Mouse (Mus musculus) kidney, adult 2 months (tissue): ENCODE results near the gene Sptbn1.

Source experiments
- CTCF ChIP-seq: fragments of 200-500 bp; conservative IDR thresholded peaks from 2 replicates; pipeline ENCODE4 v1.5.1; 2011; ENCODE audit warnings: low read depth, mild to moderate bottlenecking, control low read depth, low read length, moderate library complexity, mixed read lengths; ENCODE audit not compliant: insufficient read depth, insufficient read length
- POLR2A ChIP-seq: fragments of 200-500 bp; IDR thresholded peaks from one replicate; pipeline ENCODE4 v1.6.1; 2011; ENCODE audit warnings: low read depth, low read length, control low read depth

DNA sequence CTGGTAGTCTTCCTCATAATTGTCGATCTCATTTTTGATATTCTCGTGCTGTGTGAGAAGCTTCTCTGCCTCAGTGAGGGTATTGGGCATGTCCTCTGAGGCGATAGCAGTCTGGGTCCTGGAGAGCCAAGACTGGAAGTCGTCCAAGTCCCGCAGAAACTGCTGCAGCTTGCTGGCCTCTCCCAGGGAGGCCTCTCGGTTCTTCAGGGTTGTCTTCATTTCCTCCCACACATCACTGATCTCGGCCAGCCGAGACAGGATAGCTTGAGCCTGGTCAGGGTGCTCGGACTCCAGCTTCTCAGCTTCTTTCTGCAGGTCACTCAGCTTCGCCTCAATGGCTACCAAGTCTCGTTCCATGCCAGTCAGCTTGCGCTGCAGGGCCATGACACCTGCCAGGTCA lies 130.9 kb downstream of the Sptbn1 start:
- TF ChIP-seq POLR2A (no peak), CTCF (no peak)
